ENCODE assay signal across 9 mouse cellular contexts in genomic region chr16:37384369-37384768, GRCm38 (mm10). TPM values are rescaled to one million over a fixed set of nuclear protein-coding genes. Genes with fewer than 3 reads are reported as not detected.
DNase-seq lines count a peak whose midpoint lies in the region; ATAC-seq and TF ChIP-seq lines count a peak whose summit lies in the region.
"Had no signal": no experiment of that assay in that cellular context is flagged by ENCODE, and none has a peak within 500 bp of the region (broad histone marks: within the 10 kb centered on the region; RNA-seq: fewer than 3 reads in every experiment).

No protein-coding gene starts in this region.

- TF ChIP-seq POLR2A in embryonic fibroblast, embryonic 13.5 days (IDR thresholded peaks at IDR 0.05; ENCODE audit: low read depth, low read length): no peak
- no peak for TF ChIP-seq POLR2A in olfactory bulb, adult 2 months (IDR thresholded peaks at IDR 0.05; ENCODE audit: insufficient read depth, low read depth, low read length)

- H3K9me3 ChIP-seq in hindbrain, embryonic 15.5 days: no peaks in the 10 kb centered on the region
- no peaks in the 10 kb centered on the region for H3K9me3 ChIP-seq in limb, embryonic 12.5 days

- H3K27ac ChIP-seq in embryonic fibroblast, embryonic 13.5 days (ENCODE audit: insufficient read depth, low read length): no peak overlapping the region
- peak overlapping the region; percentile 76 for H3K27ac ChIP-seq in hindbrain, embryonic 15.5 days (replicated peaks)
- no peak overlapping the region for H3K27ac ChIP-seq in limb, embryonic 12.5 days
- peak overlapping the region; percentile 97 for H3K27ac ChIP-seq in olfactory bulb, adult 2 months (ENCODE audit: insufficient read depth, low read depth, low read length)

- peak overlapping the region; percentile 89 for H3K9ac ChIP-seq in hindbrain, embryonic 15.5 days
- no peak overlapping the region; the same call in 1 of the 2 replicates for H3K9ac ChIP-seq in limb, embryonic 12.5 days (replicated peaks)

- WGBS in hindbrain, embryonic 15.5 days: under 1% methylated on average over 30 of the region's 30 CpGs
- WGBS in limb, embryonic 12.5 days: 2% methylated on average over 17 of the region's 30 CpGs
- under 1% methylated on average over 30 of the region's 30 CpGs for WGBS in olfactory bulb, adult 2 months

- no peak for TF ChIP-seq CTCF in embryonic fibroblast, embryonic 13.5 days (IDR thresholded peaks at IDR 0.05; ENCODE audit: borderline replicate concordance, insufficient read depth, low read length)
- TF ChIP-seq CTCF in olfactory bulb, adult 2 months (IDR thresholded peaks at IDR 0.05; ENCODE audit: insufficient read depth, low read depth, low read length): no peak

- no peaks in the 10 kb centered on the region for H3K36me3 ChIP-seq in hindbrain, embryonic 15.5 days
- no peaks in the 10 kb centered on the region for H3K36me3 ChIP-seq in limb, embryonic 12.5 days

- H3K4me3 ChIP-seq in embryonic fibroblast, embryonic 13.5 days (ENCODE audit: insufficient read depth, low read length): peak overlapping the region; percentile 50
- H3K4me3 ChIP-seq in hindbrain, embryonic 15.5 days: peak overlapping the region; percentile 89
- H3K4me3 ChIP-seq in limb, embryonic 12.5 days (replicated peaks): peak overlapping the region; percentile 54
- peak overlapping the region; percentile 98 for H3K4me3 ChIP-seq in olfactory bulb, adult 2 months (ENCODE audit: insufficient read depth, low read depth, low read length)

- no peaks in the 10 kb centered on the region for H3K27me3 ChIP-seq in hindbrain, embryonic 15.5 days
- peaks cover 28% of the 10 kb centered on the region for H3K27me3 ChIP-seq in limb, embryonic 12.5 days

- peak; percentile 90 for ATAC-seq in hindbrain, embryonic 15.5 days (ENCODE audit: low FRiP score, low read depth)
- ATAC-seq in limb, embryonic 12.5 days (ENCODE audit: insufficient number of reproducible peaks, insufficient read depth, low FRiP score, low TSS enrichment, low read depth): peak; percentile 55
- no peak for ATAC-seq in inflammation-experienced regulatory T-cells, adult 6 months

- peak overlapping the region; percentile 89 for H3K4me2 ChIP-seq in hindbrain, embryonic 15.5 days
- H3K4me2 ChIP-seq in limb, embryonic 12.5 days: peak overlapping the region; percentile 99

- no peaks in the 10 kb centered on the region; the same call in 1 of the 2 replicates for H3K4me1 ChIP-seq in embryonic fibroblast, embryonic 13.5 days (ENCODE audit: control insufficient read depth, insufficient read depth, low read length)
- H3K4me1 ChIP-seq in hindbrain, embryonic 15.5 days (replicated peaks): peaks cover 9% of the 10 kb centered on the region
- peaks cover 11% of the 10 kb centered on the region for H3K4me1 ChIP-seq in limb, embryonic 12.5 days (replicated peaks)
- peaks cover 3% of the 10 kb centered on the region; the same call in 1 of the 2 replicates for H3K4me1 ChIP-seq in olfactory bulb, adult 2 months (ENCODE audit: control insufficient read depth, insufficient read depth, low read length)

- DNase-seq in layer of hippocampus, adult 18-20 months (ENCODE audit: low spot score in 2 of 2): peak; percentile 63 to 71
- DNase-seq in layer of hippocampus, adult 11-12 months (ENCODE audit: low spot score): no peak
- peak; percentile 59 for DNase-seq in adrenal gland, postnatal 14 days

RNA-seq across cellular contexts. Expression of gene Stxbp5l, which starts 0.4 kb away (rescaled TPM):
- 100 to 1,000 TPM; 119 to 132 TPM for total RNA-seq in layer of hippocampus, adult 18-20 months (2021)
- 1.8 and 2.9 TPM in 2 replicates for total RNA-seq in adrenal gland, postnatal 14 days (2021)
- polyA plus RNA-seq in embryonic fibroblast, embryonic 13.5 days (2011; ENCODE audit: insufficient read length, low read depth, missing spikeins): not detected in 2 replicates
- polyA plus RNA-seq in hindbrain, embryonic 15.5 days (2015; fragmentation: Nextera tagmentation; extraction: Ambion mirVana): 15.9 and 16.8 TPM in 2 replicates
- polyA plus RNA-seq in limb, embryonic 12.5 days (2016; fragmentation: Nextera tagmentation; extraction: Ambion mirVana): 0.15 TPM in 1 of 2 replicates, not detected in the other
- polyA plus RNA-seq in olfactory bulb, adult 2 months (2012; ENCODE audit: insufficient read depth, insufficient read length, low replicate concordance, missing spikeins): not detected in 2 replicates
- polyA plus RNA-seq in inflammation-experienced regulatory T-cells, adult 6 months (2017; shearing (Covaris generic)): under 1 TPM in 1 of 3 experiments, not detected in 2; 0.15 TPM
- total RNA-seq: neutrophil, adult 5-6 weeks had no signal

Comparison
In these comparisons a context has a peak if more than half of its experiments do, and no peak if none do; other contexts are left out.
1. H3K27ac ChIP-seq: peak in hindbrain, embryonic 15.5 days (single experiment) and olfactory bulb, adult 2 months (single experiment); none in embryonic fibroblast, embryonic 13.5 days (single experiment) and limb, embryonic 12.5 days (single experiment).
2. RNA of gene Stxbp5l, which starts 0.4 kb away (polyA plus RNA-seq): not detected in olfactory bulb, adult 2 months and 15.9 to 16.8 TPM in hindbrain, embryonic 15.5 days; 0.15 TPM in limb, embryonic 12.5 days, 0.15 TPM in inflammation-experienced regulatory T-cells, adult 6 months and not detected in embryonic fibroblast, embryonic 13.5 days; every median in the first group is over 10 times any median in the second.
3. Peak in every context shown above with its lines, with median percentiles within 50 percentile points of each other: H3K4me3 ChIP-seq.